Mouse (Mus musculus): Measurements from ENCODE around the gene Dkc1. TPM values are rescaled to one million over a fixed set of nuclear protein-coding genes. Genes with fewer than 3 reads are reported as not detected.

The Dkc1 gene
- 113 and 121 TPM in 2 replicates for polyA plus RNA-seq (2015; fragmentation: Nextera tagmentation; extraction: Ambion mirVana)

DNA sequence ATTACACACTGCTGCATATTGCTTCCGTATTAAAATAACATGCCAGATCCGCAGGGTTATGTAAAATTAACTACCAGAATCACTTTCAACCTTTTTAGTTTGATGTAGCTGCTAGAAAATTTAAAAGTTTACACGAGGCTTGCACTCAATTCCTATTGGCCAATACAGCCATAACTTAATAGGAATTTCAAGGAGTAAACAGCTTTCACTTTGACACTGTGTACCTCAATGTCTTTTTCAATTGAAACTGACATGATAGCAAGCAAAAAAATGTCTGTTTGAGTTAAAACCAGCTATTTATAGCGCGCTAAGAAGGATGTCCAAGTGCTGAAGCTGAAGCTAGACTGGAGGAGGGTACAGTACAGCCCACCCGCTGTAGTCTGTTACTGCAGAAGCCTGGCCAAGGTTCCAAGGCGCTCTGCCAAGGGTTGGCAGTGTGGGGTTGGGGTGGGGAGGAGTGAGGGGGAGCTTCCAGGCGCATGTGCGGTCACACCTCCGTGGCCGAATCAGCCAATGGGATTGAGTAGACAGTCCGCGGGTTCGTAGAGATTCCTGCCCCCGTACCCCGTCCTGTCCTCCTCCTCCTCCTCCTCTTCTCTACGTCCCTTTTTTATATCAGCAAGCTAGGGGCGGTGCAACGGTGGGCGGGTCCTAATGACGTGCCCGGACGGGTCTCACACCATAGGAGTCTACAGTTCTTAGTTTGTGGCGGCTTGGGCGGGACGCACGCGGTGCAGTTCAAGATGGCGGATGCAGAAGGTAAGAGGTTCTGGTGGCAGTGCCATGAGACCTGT lies at the start of gene Dkc1:
Gene Dkc1, plus strand, starts transcription at position 486 of the 794 bp plus-strand sequence.
- Histone ChIP-seq H3K4me3 (replicated peaks) (peak within 1 kb of the TSS; percentile 58), H3K27me3 (no peaks in the 10 kb centered on the region), H3K9me3 (replicated peaks) (no peaks in the 10 kb centered on the region), H3K36me3 (0 out of 2 replicates have a peak, but pooled peaks cover 2% of the 10 kb centered on the region), H3K4me2 (replicated peaks) (peak within 1 kb of the TSS; percentile 54), H3K4me1 (no peaks in the 10 kb centered on the region), H3K27ac (replicated peaks) (peak within 1 kb of the TSS; percentile 63), H3K9ac (peak within 1 kb of the TSS; percentile 42)
- 24% methylated on average over 28 of the region's 29 CpGs for WGBS
- ATAC-seq (ENCODE audit: insufficient number of reproducible peaks, low FRiP score, low TSS enrichment, low read depth): peak; percentile 100

DNA sequence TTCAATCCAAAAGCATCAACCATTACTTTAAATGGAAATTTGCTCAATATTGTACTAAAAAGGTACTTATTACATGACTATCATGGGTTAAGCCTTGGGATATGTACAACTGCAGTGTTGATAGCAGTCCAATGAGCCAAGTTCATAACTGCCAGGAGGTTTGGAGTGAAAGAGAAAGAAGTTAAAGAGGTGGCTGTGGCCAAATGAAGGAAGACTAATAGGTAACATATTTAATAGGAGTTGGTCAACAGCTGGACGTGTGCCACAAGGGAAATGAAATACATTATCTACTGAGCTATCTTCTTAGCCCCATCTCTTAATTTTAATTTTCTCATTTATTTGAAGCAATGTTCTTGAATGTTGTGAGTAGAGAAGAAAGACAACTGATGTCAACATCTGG lies 49.7 kb upstream of the Dkc1 start:
- Histone ChIP-seq H3K9ac (no peak overlapping the region), H3K9me3 (replicated peaks) (no peaks in the 10 kb centered on the region), H3K4me3 (replicated peaks) (no peak overlapping the region), H3K4me1 (no peaks in the 10 kb centered on the region), H3K27ac (replicated peaks) (no peak overlapping the region), H3K36me3 (no peaks in the 10 kb centered on the region), H3K4me2 (replicated peaks) (no peak overlapping the region), H3K27me3 (no peaks in the 10 kb centered on the region)
- ATAC-seq (ENCODE audit: insufficient number of reproducible peaks, low FRiP score, low TSS enrichment, low read depth): no peak
- 78% methylated on average over 1 of the region's 1 CpGs for WGBS

DNA sequence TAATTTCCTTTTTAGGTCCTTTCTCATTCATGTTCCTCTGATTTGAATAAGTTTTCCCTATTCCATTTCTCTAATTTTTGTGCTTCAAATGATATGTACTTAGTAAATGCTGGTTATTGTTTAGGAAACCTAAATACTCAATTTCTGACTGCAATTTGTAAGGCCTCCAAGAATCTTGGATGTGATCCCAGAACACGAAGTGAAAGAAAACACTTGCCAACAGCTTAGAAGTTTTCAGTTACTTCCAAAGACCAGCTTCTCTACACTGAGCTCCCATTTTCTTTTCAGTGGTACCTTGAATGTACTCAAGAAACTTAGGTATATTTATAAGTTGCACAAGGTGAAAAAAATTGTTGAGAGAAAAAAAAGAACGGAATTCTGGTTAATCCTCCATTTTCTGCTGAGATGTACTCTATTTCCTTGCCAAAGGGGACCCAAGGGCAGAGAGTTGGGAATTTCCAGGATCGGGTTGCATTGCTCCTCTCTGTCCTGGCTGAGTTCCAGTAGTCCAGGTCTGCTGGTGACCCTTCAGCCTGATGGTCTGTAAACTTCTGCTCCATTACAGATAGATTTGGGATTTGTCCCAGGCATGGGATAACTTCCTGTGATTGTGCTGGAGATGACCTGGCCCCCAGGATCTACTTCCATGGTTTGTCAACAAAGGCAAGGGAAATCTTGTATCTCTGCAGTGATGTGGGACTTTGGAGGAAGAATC lies 48.6 kb upstream of the Dkc1 start:
- H3K9me3 ChIP-seq (replicated peaks): no peaks in the 10 kb centered on the region
- H3K27me3 ChIP-seq: no peaks in the 10 kb centered on the region
- H3K4me2 ChIP-seq (replicated peaks): no peak overlapping the region
- ATAC-seq (ENCODE audit: insufficient number of reproducible peaks, low FRiP score, low TSS enrichment, low read depth): peak; percentile 29; the same call in 1 of the 2 replicates
- no peak overlapping the region for H3K4me3 ChIP-seq (replicated peaks)
- H3K27ac ChIP-seq (replicated peaks): no peak overlapping the region
- H3K36me3 ChIP-seq: no peaks in the 10 kb centered on the region
- 45% methylated on average over 3 of the region's 3 CpGs for WGBS
- no peak overlapping the region for H3K9ac ChIP-seq
- H3K4me1 ChIP-seq: no peaks in the 10 kb centered on the region

DNA sequence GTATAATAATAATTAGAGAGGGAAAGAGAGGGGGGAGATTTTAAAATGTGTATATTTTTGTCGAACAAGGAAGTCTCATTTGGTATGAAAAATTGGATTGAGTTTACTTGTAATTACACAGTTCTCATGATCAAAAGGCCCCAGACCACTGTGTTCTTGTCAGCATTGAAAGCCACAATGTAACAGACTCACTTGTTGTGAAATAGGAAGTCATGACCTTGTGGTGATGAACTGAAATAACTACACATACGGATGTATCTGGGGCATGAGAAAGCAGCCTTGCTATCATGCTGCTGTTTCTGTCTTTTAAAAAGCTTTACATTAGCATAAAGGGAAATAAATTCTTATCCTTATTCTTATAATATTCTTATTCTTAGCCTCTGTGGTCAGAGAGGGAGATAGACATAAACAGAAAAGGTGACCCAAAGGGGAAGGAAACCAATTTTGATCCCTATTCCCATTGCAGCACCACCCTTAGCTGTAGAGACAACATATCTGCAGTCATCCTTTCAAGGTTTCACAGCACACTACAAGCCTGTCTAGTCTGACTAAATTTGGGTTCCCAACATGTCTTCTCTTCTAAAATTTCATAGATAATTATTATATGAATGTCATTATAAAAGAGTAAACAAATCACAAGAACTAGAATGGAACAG lies 39.4 kb upstream of the Dkc1 start:
- ATAC-seq (ENCODE audit: insufficient number of reproducible peaks, low FRiP score, low TSS enrichment, low read depth): no peak
- H3K9ac ChIP-seq: no peak overlapping the region
- no peak overlapping the region for H3K27ac ChIP-seq (replicated peaks)
- WGBS: 73% methylated on average over 2 of the region's 2 CpGs
- H3K27me3 ChIP-seq: no peaks in the 10 kb centered on the region
- H3K36me3 ChIP-seq: no peaks in the 10 kb centered on the region
- H3K4me3 ChIP-seq (replicated peaks): no peak overlapping the region
- H3K4me2 ChIP-seq (replicated peaks): no peak overlapping the region
- no peaks in the 10 kb centered on the region for H3K9me3 ChIP-seq (replicated peaks)
- H3K4me1 ChIP-seq: no peaks in the 10 kb centered on the region

DNA sequence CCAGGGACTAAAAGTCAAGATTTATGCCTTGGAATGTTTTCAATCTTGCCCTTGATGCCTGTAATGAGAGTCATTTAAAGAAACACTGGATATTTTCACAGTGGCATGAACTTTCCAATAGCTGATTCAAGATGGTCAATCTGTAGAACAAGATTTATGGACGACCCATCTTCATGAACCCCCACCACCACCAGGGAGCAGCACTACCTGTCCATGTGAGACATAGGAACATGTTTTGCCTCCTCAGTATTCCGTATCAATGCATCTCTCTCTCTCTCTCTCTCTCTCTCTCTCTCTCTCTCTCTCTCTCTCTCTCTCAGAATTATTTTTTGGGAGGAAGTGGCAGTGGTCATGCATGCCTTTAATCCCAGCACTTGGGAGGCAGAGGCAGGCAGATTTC lies 13.3 kb upstream of the Dkc1 start:
- H3K36me3 ChIP-seq: no peaks in the 10 kb centered on the region
- 54% methylated on average over 2 of the region's 2 CpGs for WGBS
- no peak for ATAC-seq (ENCODE audit: insufficient number of reproducible peaks, low FRiP score, low TSS enrichment, low read depth)

DNA sequence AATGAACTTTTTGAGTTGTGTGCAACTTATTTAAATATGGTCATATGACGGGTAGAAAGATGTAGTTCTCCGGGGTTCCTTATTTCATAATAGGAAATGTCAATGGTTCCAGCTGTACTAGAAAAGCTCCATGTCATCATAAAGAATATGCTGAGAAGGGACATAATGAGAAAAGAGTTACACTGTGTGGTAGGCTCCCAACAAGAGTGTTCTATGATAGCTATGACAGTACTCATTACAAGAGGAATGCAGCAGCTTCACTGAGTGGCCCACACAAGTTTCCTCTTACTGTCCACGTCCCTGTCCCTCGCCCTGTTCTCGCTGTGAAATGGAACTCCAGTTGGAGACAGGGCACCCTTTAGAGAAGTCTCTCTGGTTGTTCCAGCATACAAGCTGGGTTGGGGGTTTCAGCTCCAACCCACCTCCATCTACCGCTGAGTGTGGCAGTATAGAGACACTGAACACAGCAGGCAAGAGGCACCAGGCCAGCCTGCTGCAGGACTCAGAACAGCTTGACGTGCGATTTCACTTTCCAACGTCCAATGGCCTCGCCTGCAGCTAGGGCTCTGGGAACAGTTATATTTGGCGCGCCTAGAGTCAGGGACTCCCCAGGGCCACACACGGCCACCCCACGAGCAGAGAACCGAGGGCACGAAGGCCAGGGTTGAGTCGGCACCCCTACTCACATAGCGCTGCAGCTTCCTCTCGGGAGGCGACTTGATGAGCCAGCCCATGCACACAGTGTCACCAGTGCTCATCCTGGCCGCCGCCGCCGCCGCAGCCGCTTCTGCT lies 11.5 kb upstream of the Dkc1 start:
- Histone ChIP-seq H3K4me1 (no peaks in the 10 kb centered on the region), H3K27ac (replicated peaks) (no peak overlapping the region), H3K9ac (no peak overlapping the region), H3K4me3 (replicated peaks) (peak overlapping the region; percentile 48), H3K27me3 (no peaks in the 10 kb centered on the region), H3K9me3 (replicated peaks) (no peaks in the 10 kb centered on the region), H3K4me2 (replicated peaks) (peak overlapping the region; percentile 55), H3K36me3 (no peaks in the 10 kb centered on the region)
- peak; percentile 34; the same call in 1 of the 2 replicates for ATAC-seq (ENCODE audit: insufficient number of reproducible peaks, low FRiP score, low TSS enrichment, low read depth)
- WGBS: 21% methylated on average over 26 of the region's 26 CpGs

More for the DNA sequence above, 13.3 kb upstream of the Dkc1 start:
- H3K27me3 ChIP-seq: no peaks in the 10 kb centered on the region
- no peak overlapping the region for H3K4me2 ChIP-seq (replicated peaks)
- no peak overlapping the region for H3K9ac ChIP-seq
- no peaks in the 10 kb centered on the region for H3K9me3 ChIP-seq (replicated peaks)
- H3K4me1 ChIP-seq: no peaks in the 10 kb centered on the region
- no peak overlapping the region for H3K27ac ChIP-seq (replicated peaks)
- H3K4me3 ChIP-seq (replicated peaks): no peak overlapping the region

DNA sequence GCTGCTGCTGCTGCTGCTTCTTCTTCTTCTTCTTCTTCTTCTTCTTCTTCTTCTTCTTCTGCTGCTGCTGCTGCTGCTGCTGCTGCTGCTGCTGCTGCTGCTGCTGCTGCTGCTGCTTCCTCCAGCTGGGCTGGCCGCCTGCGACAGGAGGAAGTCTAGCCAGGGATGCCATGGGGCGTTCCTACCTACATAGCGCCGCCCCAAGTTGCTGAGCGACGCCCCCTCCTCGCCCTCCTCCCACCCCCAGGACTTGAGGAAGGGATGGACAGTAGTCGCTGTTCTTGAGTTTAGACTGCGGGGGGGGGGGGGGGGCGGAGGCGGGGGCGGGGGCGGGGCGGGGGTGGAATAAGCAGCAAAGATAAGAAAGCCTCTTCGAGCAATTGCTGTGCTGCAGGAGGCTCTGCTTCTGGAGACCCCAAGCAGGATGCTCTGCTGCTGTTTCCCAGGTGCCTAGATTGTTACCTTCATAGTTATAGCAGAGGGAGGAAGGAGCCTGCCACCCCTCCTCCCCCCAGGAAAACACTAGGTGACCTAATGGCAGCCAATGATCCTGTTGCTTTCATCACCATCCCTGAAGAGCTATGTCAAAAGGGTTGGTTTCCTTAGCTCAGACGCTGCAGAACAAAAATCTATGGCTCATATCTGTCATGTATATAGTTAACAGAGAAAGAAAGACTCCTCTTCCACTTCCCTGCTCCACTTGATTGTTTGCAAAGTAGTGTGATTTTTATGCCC lies 10.7 kb upstream of the Dkc1 start, which contains the start of gene Gab3:
Gene Gab3, minus strand, starts transcription at position 685 of the 735 bp plus-strand sequence.
- Histone ChIP-seq H3K4me3 (replicated peaks) (peak within 1 kb of the TSS; percentile 48), H3K27me3 (no peaks in the 10 kb centered on the region), H3K9ac (no peak within 1 kb of the TSS), H3K4me2 (replicated peaks) (peak within 1 kb of the TSS; percentile 55), H3K27ac (replicated peaks) (no peak within 1 kb of the TSS), H3K4me1 (no peaks in the 10 kb centered on the region), H3K36me3 (no peaks in the 10 kb centered on the region), H3K9me3 (replicated peaks) (no peaks in the 10 kb centered on the region)
- 29% methylated on average over 5 of the region's 17 CpGs for WGBS
- peak; percentile 85; the same call in 1 of the 2 replicates for ATAC-seq (ENCODE audit: insufficient number of reproducible peaks, low FRiP score, low TSS enrichment, low read depth)

DNA sequence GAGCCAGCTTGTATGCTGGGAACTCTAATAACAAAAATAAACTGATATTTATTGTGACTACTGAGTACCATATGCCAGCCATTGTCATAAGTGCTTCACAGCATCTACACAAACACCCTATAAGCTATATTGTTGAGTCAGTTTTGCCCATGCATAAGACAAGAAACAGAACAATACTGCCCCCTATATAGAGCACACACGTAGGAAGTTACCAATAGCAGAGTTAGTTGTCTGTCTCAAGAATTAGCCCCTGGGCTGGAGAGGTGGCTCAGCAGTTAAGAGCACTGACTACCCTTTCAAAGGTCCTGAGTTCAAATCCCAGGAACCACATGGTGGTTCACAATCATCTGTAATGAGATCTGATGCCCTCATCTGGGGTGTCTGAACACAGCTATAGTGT lies 10.0 kb upstream of the Dkc1 start:
- Histone ChIP-seq H3K4me3 (replicated peaks) (no peak overlapping the region), H3K9me3 (replicated peaks) (no peaks in the 10 kb centered on the region), H3K36me3 (no peaks in the 10 kb centered on the region), H3K9ac (no peak overlapping the region), H3K27me3 (no peaks in the 10 kb centered on the region), H3K27ac (replicated peaks) (no peak overlapping the region), H3K4me1 (no peaks in the 10 kb centered on the region), H3K4me2 (replicated peaks) (no peak overlapping the region)
- WGBS: 21% methylated on average over 1 of the region's 1 CpGs
- no peak for ATAC-seq (ENCODE audit: insufficient number of reproducible peaks, low FRiP score, low TSS enrichment, low read depth)

DNA sequence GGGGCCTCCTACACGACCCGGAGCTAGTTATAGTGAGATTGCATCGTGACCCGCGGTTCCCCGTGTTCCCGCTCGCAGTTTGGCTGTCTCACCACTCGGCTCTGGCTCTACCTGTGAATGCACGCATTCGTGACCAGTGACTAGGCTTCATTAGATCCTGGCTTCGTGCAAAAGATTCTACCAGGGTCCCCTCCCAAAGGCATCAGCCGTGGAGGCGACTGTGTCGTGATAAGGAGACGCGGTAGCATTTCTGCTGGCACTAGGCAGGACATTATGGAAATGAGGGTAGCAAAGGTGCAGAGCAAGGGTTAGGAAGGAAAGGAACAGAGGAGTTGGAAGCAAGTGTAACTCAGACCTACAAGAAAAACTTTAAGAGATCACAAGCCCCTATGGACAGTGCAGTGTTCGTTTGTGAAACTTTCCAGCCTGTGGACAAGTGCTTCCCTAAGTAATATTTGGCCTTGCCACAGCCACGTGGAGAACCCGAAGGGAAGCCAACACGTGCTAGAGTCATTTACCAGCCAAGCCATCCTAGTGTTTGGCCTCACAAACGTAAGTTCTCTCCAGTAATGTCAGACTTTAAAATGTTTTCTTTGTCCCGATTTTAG lies 613 bp downstream of the Dkc1 start:
- H3K36me3 ChIP-seq: 0 out of 2 replicates have a peak, but pooled peaks cover 2% of the 10 kb centered on the region
- H3K4me3 ChIP-seq (replicated peaks): peak overlapping the region; percentile 58
- 17% methylated on average over 23 of the region's 23 CpGs for WGBS
- H3K4me2 ChIP-seq (replicated peaks): peak overlapping the region; percentile 54
- H3K9me3 ChIP-seq (replicated peaks): no peaks in the 10 kb centered on the region
- H3K4me1 ChIP-seq: no peaks in the 10 kb centered on the region
- peak overlapping the region; percentile 63 for H3K27ac ChIP-seq (replicated peaks)
- ATAC-seq (ENCODE audit: insufficient number of reproducible peaks, low FRiP score, low TSS enrichment, low read depth): no peak
- peak overlapping the region; percentile 42 for H3K9ac ChIP-seq
- H3K27me3 ChIP-seq: no peaks in the 10 kb centered on the region

DNA sequence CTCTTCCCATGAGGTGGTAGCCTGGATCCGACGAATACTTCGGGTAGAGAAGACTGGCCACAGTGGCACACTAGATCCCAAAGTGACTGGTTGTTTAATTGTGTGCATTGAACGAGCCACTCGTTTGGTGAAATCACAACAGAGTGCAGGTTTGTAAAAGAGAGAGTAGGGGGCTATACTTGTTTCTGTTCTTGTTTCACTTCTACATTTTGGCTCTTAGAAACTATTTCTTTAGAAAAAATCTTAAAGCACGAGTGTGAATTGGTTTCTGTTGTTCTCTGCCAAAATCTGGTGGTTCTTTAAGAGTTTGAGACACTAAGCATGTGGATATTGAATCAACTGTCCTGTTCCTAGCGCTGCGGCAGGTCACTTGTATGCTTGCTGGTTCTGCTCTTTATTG lies 3.1 kb downstream of the Dkc1 start:
- no peak for ATAC-seq (ENCODE audit: insufficient number of reproducible peaks, low FRiP score, low TSS enrichment, low read depth)
- H3K4me3 ChIP-seq (replicated peaks): no peak overlapping the region
- 90% methylated on average over 8 of the region's 8 CpGs for WGBS

More for the DNA sequence above, 3.1 kb downstream of the Dkc1 start:
- H3K36me3 ChIP-seq: 0 out of 2 replicates have a peak, but pooled peaks cover 8% of the 10 kb centered on the region
- no peaks in the 10 kb centered on the region for H3K4me1 ChIP-seq
- H3K27me3 ChIP-seq: no peaks in the 10 kb centered on the region
- no peaks in the 10 kb centered on the region for H3K9me3 ChIP-seq (replicated peaks)
- no peak overlapping the region for H3K9ac ChIP-seq
- H3K27ac ChIP-seq (replicated peaks): no peak overlapping the region
- H3K4me2 ChIP-seq (replicated peaks): no peak overlapping the region

Measured in embryonic facial prominence, embryonic 15.5 days (tissue).